Mouse (Mus musculus) C2C12 (cell line): Measurements from ENCODE around the gene Sh3kbp1.

Source experiments
- CTCF ChIP-seq: IDR thresholded peaks from one replicate; pipeline ENCODE4 v1.5.1; 2011; ENCODE audit not compliant: control insufficient read depth, insufficient read depth, insufficient read length
- MAX ChIP-seq: IDR thresholded peaks from one replicate; pipeline ENCODE4 v1.6.1; 2011; ENCODE audit warnings: mild to moderate bottlenecking, control low read depth
- MYOD1 ChIP-seq: IDR thresholded peaks from one replicate; pipeline ENCODE4 v1.6.1; 2011; ENCODE audit warnings: low read depth; ENCODE audit not compliant: control insufficient read depth, insufficient read length
- USF1 ChIP-seq: IDR thresholded peaks from one replicate; pipeline ENCODE4 v1.6.1; 2011; ENCODE audit warnings: low read depth, mild to moderate bottlenecking, control low read depth, moderate library complexity

- no peak for TF ChIP-seq MAX
- no peak for TF ChIP-seq CTCF
- TF ChIP-seq USF1 = no peak
- no peak for TF ChIP-seq MYOD1
These were observed 334.3 kb downstream of the Sh3kbp1 start for GRCm38 (mm10) chrX:159961385-159961784.
